Mouse (Mus musculus): Measurements from ENCODE around the gene Mrpl21. TPM values are rescaled to one million over a fixed set of nuclear protein-coding genes. Genes with fewer than 3 reads are reported as not detected.

Gene Mrpl21
- polyA plus RNA-seq, 1 experiment from 2014 or later = 124 TPM

- no peak overlapping the region for H3K4me3 ChIP-seq (replicated peaks; ENCODE audit: low read depth, low read length)
- WGBS = 36% methylated on average over 6 of the region's 6 CpGs
- no peaks in the 10 kb centered on the region for H3K36me3 ChIP-seq (ENCODE audit: insufficient read depth, low read length)
- H3K27ac ChIP-seq = peak overlapping the region; percentile 80
- H3K9me3 ChIP-seq (replicated peaks; ENCODE audit: low read length) = no peaks in the 10 kb centered on the region
- no peak overlapping the region for H3K4me2 ChIP-seq (ENCODE audit: low read length)
- DNase-seq (ENCODE audit: low spot score) (peak; percentile 60), ATAC-seq (replicated peaks; ENCODE audit: low FRiP score, low read depth) (peak; percentile 70)
- H3K4me1 ChIP-seq (replicated peaks; ENCODE audit: insufficient read depth, low read length) = peaks cover 23% of the 10 kb centered on the region; the same call in 1 of the 2 replicates
- H3K27me3 ChIP-seq (ENCODE audit: insufficient read depth, low read length) = no peaks in the 10 kb centered on the region
- no peak for TF ChIP-seq CTCF (IDR thresholded peaks at IDR 0.05; ENCODE audit: low read depth)
- no peak overlapping the region for H3K9ac ChIP-seq (ENCODE audit: low read depth, low read length)
Measured at GRCm38 (mm10) chr19:3333247-3333646, 50.5 kb downstream of the Mrpl21 start.

GRCm38 (mm10) chr19:3333694-3334515, 51.2 kb downstream of the Mrpl21 start:
- Histone ChIP-seq H3K9me3 (replicated peaks; ENCODE audit: low read length) (no peaks in the 10 kb centered on the region), H3K36me3 (ENCODE audit: insufficient read depth, low read length) (no peaks in the 10 kb centered on the region), H3K4me3 (replicated peaks; ENCODE audit: low read depth, low read length) (no peak overlapping the region), H3K9ac (ENCODE audit: low read depth, low read length) (no peak overlapping the region), H3K27ac (peak overlapping the region; percentile 80), H3K4me1 (replicated peaks; ENCODE audit: insufficient read depth, low read length) (peaks cover 23% of the 10 kb centered on the region; the same call in 1 of the 2 replicates), H3K4me2 (ENCODE audit: low read length) (no peak overlapping the region), H3K27me3 (ENCODE audit: insufficient read depth, low read length) (no peaks in the 10 kb centered on the region)
- WGBS = 41% methylated on average over 17 of the region's 17 CpGs
- no peak for TF ChIP-seq CTCF (IDR thresholded peaks at IDR 0.05; ENCODE audit: low read depth)
- no peak for DNase-seq (ENCODE audit: low spot score)
- peak; percentile 61 for ATAC-seq (replicated peaks; ENCODE audit: low FRiP score, low read depth)

- no peak for DNase-seq (ENCODE audit: low spot score)
- WGBS = 77% methylated on average over 4 of the region's 4 CpGs
- Histone ChIP-seq H3K36me3 (ENCODE audit: insufficient read depth, low read length) (no peaks in the 10 kb centered on the region), H3K9ac (ENCODE audit: low read depth, low read length) (no peak overlapping the region), H3K9me3 (replicated peaks; ENCODE audit: low read length) (no peaks in the 10 kb centered on the region), H3K4me3 (replicated peaks; ENCODE audit: low read depth, low read length) (no peak overlapping the region), H3K4me1 (replicated peaks; ENCODE audit: insufficient read depth, low read length) (peaks cover 23% of the 10 kb centered on the region; the same call in 1 of the 2 replicates), H3K4me2 (ENCODE audit: low read length) (no peak overlapping the region), H3K27me3 (ENCODE audit: insufficient read depth, low read length) (no peaks in the 10 kb centered on the region), H3K27ac (peak overlapping the region; percentile 80)
- no peak for TF ChIP-seq CTCF (IDR thresholded peaks at IDR 0.05; ENCODE audit: low read depth)
- ATAC-seq (replicated peaks; ENCODE audit: low FRiP score, low read depth) = no peak
Measured at GRCm38 (mm10) chr19:3334550-3334949, 51.8 kb downstream of the Mrpl21 start.

- Histone ChIP-seq H3K4me3 (replicated peaks; ENCODE audit: low read depth, low read length) (no peak overlapping the region), H3K4me1 (replicated peaks; ENCODE audit: insufficient read depth, low read length) (peaks cover 23% of the 10 kb centered on the region; the same call in 1 of the 2 replicates), H3K9ac (ENCODE audit: low read depth, low read length) (no peak overlapping the region), H3K36me3 (ENCODE audit: insufficient read depth, low read length) (no peaks in the 10 kb centered on the region), H3K9me3 (replicated peaks; ENCODE audit: low read length) (no peaks in the 10 kb centered on the region), H3K4me2 (ENCODE audit: low read length) (no peak overlapping the region), H3K27me3 (ENCODE audit: insufficient read depth, low read length) (no peaks in the 10 kb centered on the region), H3K27ac (no peak overlapping the region)
- DNase-seq (ENCODE audit: low spot score) (no peak), ATAC-seq (replicated peaks; ENCODE audit: low FRiP score, low read depth) (no peak)
- TF ChIP-seq CTCF (IDR thresholded peaks at IDR 0.05; ENCODE audit: low read depth) = no peak
- WGBS = 81% methylated on average over 1 of the region's 1 CpGs
Measured at GRCm38 (mm10) chr19:3335917-3336316, 53.2 kb downstream of the Mrpl21 start.

- WGBS = 61% methylated on average over 8 of the region's 8 CpGs
- Histone ChIP-seq H3K4me2 (ENCODE audit: low read length) (no peak overlapping the region), H3K27ac (no peak overlapping the region), H3K4me1 (replicated peaks; ENCODE audit: insufficient read depth, low read length) (peaks cover 23% of the 10 kb centered on the region; the same call in 1 of the 2 replicates), H3K27me3 (ENCODE audit: insufficient read depth, low read length) (no peaks in the 10 kb centered on the region), H3K9me3 (replicated peaks; ENCODE audit: low read length) (no peaks in the 10 kb centered on the region), H3K4me3 (replicated peaks; ENCODE audit: low read depth, low read length) (no peak overlapping the region), H3K36me3 (ENCODE audit: insufficient read depth, low read length) (no peaks in the 10 kb centered on the region), H3K9ac (ENCODE audit: low read depth, low read length) (no peak overlapping the region)
- TF ChIP-seq CTCF (IDR thresholded peaks at IDR 0.05; ENCODE audit: low read depth) = no peak
- no peak for ATAC-seq (replicated peaks; ENCODE audit: low FRiP score, low read depth)
- no peak for DNase-seq (ENCODE audit: low spot score)
Measured at GRCm38 (mm10) chr19:3336485-3337255, 54.0 kb downstream of the Mrpl21 start.

GRCm38 (mm10) chr19:3339187-3339586, 56.5 kb downstream of the Mrpl21 start:
- Histone ChIP-seq H3K4me3 (replicated peaks; ENCODE audit: low read depth, low read length) (no peak overlapping the region), H3K27ac (no peak overlapping the region), H3K9me3 (replicated peaks; ENCODE audit: low read length) (no peaks in the 10 kb centered on the region), H3K4me1 (replicated peaks; ENCODE audit: insufficient read depth, low read length) (peaks cover 16% of the 10 kb centered on the region; the same call in 1 of the 2 replicates), H3K9ac (ENCODE audit: low read depth, low read length) (no peak overlapping the region), H3K36me3 (ENCODE audit: insufficient read depth, low read length) (no peaks in the 10 kb centered on the region), H3K4me2 (ENCODE audit: low read length) (no peak overlapping the region), H3K27me3 (ENCODE audit: insufficient read depth, low read length) (no peaks in the 10 kb centered on the region)
- WGBS = 85% methylated on average over 8 of the region's 8 CpGs
- no peak for TF ChIP-seq CTCF (IDR thresholded peaks at IDR 0.05; ENCODE audit: low read depth)
- no peak for DNase-seq (ENCODE audit: low spot score)
- no peak for ATAC-seq (replicated peaks; ENCODE audit: low FRiP score, low read depth)

All from kidney, postnatal 0 days (tissue).